Mouse (Mus musculus): ENCODE results near the gene Il6st. TPM values are rescaled to one million over a fixed set of nuclear protein-coding genes. Genes with fewer than 3 reads are reported as not detected.

The Il6st gene
- polyA plus RNA-seq, 1 experiment, result 17.3 TPM

DNA sequence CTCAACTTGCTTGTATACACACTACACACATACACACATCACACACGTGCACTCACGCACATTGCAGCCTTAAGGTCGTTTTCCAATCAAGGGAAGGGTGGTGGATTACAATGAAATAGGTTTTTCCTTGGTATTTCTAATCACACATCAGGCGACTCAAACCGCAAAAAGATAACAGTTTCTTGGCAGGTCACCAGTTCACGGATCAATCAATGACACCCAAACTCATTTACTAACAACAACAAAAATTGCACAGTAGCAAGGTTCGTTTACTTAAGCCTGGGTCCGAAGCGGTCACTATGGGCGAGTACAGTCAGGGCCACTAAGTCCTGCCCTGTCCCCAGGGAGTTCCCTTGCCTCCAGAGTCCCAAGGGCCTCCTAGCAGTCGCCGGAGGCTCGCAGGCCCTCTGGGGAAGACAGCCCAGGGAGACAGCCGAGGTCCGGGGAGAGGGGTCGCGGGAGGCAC lies 500 bp upstream of the Il6st start:
- Histone ChIP-seq H3K27me3 (ENCODE audit: control insufficient read depth, insufficient read depth, insufficient read length) (no peaks in the 10 kb centered on the region), H3K79me3 (ENCODE audit: low read depth) (peaks cover 40% of the 10 kb centered on the region)
- TF ChIP-seq MAX (IDR thresholded peaks at IDR 0.05) (no peak), MYOG (IDR thresholded peaks at IDR 0.05; ENCODE audit: control insufficient read depth, extremely low read depth, insufficient read length) (no peak), MYOD1 (IDR thresholded peaks at IDR 0.05; ENCODE audit: control insufficient read depth, insufficient read length, low read depth) (no peak), USF1 (IDR thresholded peaks at IDR 0.05; ENCODE audit: low read depth) (no peak)

DNA sequence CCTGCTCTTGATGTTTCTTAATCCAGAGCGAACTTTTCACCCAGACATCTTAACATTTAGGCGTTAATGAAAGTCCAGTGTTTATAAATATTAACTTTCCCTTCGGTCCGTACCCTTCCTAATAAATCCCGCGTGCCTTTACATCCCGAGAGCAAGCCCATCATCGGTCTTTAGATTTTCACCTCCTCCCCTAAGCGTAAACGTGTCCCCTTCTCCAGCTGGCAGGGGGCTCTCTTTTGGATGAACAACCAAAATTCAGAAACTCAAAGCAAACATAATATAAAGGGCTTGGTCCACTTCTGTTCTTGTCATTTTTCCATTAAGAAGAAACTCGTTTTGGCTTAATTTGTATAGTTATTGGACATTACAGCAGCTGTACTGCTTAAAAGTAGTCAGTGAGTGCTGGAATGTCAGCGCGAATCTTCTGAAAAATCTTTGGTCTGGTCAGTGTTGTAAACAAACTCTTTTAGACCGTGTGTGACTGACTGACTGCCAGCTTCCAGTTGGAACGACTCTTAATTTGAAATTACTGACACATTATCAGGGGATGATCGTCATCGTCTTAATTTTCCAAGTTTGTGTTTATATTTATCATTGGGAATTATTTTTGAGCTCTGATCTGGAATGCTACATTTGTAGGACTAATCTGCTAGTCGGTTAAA lies 887 bp downstream of the Il6st start:
- H3K27me3 ChIP-seq (ENCODE audit: control insufficient read depth, insufficient read depth, insufficient read length), result no peaks in the 10 kb centered on the region
- H3ac ChIP-seq (ENCODE audit: control insufficient read depth, insufficient read length, low read depth), result peak overlapping the region; percentile 95
- peaks cover 51% of the 10 kb centered on the region for H3K79me3 ChIP-seq (ENCODE audit: low read depth)
- TF ChIP-seq FOSL1 (IDR thresholded peaks at IDR 0.05; ENCODE audit: insufficient read depth, low read length, poor library complexity, severe bottlenecking), result no peak
- H3K79me2 ChIP-seq (ENCODE audit: control insufficient read depth, insufficient read depth), result peaks cover 56% of the 10 kb centered on the region
- peak overlapping the region; percentile 68 for H3K4me3 ChIP-seq (ENCODE audit: insufficient read depth, poor library complexity, severe bottlenecking)
- no peaks in the 10 kb centered on the region for H3K36me3 ChIP-seq (ENCODE audit: control insufficient read depth, insufficient read depth)

More for the DNA sequence above, 500 bp upstream of the Il6st start:
- Histone ChIP-seq H3ac (ENCODE audit: control insufficient read depth, insufficient read length, low read depth) (peak overlapping the region; percentile 47), H3K36me3 (ENCODE audit: control insufficient read depth, insufficient read depth) (no peaks in the 10 kb centered on the region), H3K4me3 (ENCODE audit: insufficient read depth, poor library complexity, severe bottlenecking) (peak overlapping the region; percentile 68), H3K79me2 (ENCODE audit: control insufficient read depth, insufficient read depth) (peaks cover 42% of the 10 kb centered on the region)

DNA sequence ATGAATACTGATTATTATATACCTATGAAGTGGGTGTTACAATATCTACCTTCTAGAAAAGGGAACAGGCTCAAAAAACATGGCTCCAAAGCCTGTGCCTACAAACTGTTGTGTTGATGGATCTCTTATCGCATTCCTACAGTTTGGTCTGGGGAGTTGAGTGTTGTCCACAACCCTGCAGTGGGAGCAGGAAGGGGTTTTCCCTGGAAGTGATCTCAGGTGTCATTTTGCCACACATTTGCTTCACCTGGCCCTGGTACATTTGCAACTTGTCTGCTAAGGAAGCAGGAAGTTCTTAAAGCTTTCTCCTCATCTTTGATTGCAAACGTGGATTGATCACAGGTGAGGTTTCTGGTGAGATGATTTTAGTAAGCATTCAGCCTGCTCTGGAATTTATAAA lies 1.7 kb downstream of the Il6st start:
- Histone ChIP-seq H3ac (ENCODE audit: control insufficient read depth, insufficient read length, low read depth) (no peak overlapping the region), H3K27me3 (ENCODE audit: control insufficient read depth, insufficient read depth, insufficient read length) (no peaks in the 10 kb centered on the region), H3K4me3 (ENCODE audit: insufficient read depth, poor library complexity, severe bottlenecking) (no peak overlapping the region), H3K36me3 (ENCODE audit: control insufficient read depth, insufficient read depth) (no peaks in the 10 kb centered on the region), H3K79me3 (ENCODE audit: low read depth) (peaks cover 59% of the 10 kb centered on the region), H3K79me2 (ENCODE audit: control insufficient read depth, insufficient read depth) (peaks cover 65% of the 10 kb centered on the region)
- TF ChIP-seq MAX (IDR thresholded peaks at IDR 0.05) (no peak), MYOG (IDR thresholded peaks at IDR 0.05; ENCODE audit: control insufficient read depth, extremely low read depth, insufficient read length) (no peak), USF1 (IDR thresholded peaks at IDR 0.05; ENCODE audit: low read depth) (no peak), FOSL1 (IDR thresholded peaks at IDR 0.05; ENCODE audit: insufficient read depth, low read length, poor library complexity, severe bottlenecking) (no peak), CEBPB (IDR thresholded peaks at IDR 0.05; ENCODE audit: low read depth) (no peak), CTCF (IDR thresholded peaks at IDR 0.05; ENCODE audit: control insufficient read depth, insufficient read depth, insufficient read length) (no peak), MYOD1 (IDR thresholded peaks at IDR 0.05; ENCODE audit: control insufficient read depth, insufficient read length, low read depth) (no peak)

DNA sequence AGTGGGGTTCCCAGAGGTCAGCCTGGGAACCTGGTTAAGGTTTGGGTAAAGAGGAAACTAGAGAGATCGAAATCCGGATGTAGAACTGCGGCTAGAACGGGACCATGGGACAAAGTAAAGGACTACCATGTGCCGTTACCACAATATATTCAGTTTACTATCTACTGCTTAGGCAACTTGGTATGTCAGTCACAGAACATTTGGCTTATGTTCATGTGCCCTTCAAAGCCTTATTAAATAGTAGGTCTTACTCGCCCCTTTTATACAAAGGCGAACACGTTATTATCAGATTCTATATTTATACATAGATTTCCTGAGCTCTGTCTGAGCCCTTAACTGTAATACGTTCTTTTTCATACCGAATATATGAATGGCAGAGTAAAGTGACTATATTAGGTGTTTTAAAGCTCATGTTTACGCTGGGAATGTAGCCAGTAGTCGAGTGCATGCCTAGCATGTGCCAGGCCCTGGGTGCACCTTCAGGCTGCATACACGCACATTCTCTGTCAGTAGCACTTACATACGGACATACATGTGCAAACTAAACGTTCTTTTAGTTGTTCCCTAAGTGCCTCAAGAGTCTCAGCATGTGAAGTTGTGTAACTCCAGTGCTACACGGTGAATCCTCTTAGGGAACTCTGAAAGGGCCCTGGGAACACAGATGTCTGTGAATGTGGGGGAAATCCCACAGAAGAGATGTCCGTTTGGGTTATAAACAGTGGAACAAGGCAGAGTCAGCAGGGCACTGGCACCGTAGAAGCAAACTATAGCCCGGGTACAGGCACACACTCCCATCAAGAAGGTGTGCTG lies 2.5 kb downstream of the Il6st start:
- TF ChIP-seq MYOG (IDR thresholded peaks at IDR 0.05; ENCODE audit: control insufficient read depth, extremely low read depth, insufficient read length) (no peak), CTCF (IDR thresholded peaks at IDR 0.05; ENCODE audit: control insufficient read depth, insufficient read depth, insufficient read length) (no peak), USF1 (IDR thresholded peaks at IDR 0.05; ENCODE audit: low read depth) (no peak), MAX (IDR thresholded peaks at IDR 0.05) (no peak), MYOD1 (IDR thresholded peaks at IDR 0.05; ENCODE audit: control insufficient read depth, insufficient read length, low read depth) (no peak), FOSL1 (IDR thresholded peaks at IDR 0.05; ENCODE audit: insufficient read depth, low read length, poor library complexity, severe bottlenecking) (no peak), CEBPB (IDR thresholded peaks at IDR 0.05; ENCODE audit: low read depth) (no peak)
- peaks cover 72% of the 10 kb centered on the region for H3K79me2 ChIP-seq (ENCODE audit: control insufficient read depth, insufficient read depth)
- no peaks in the 10 kb centered on the region for H3K27me3 ChIP-seq (ENCODE audit: control insufficient read depth, insufficient read depth, insufficient read length)
- no peak overlapping the region for H3K4me3 ChIP-seq (ENCODE audit: insufficient read depth, poor library complexity, severe bottlenecking)
- no peak overlapping the region for H3ac ChIP-seq (ENCODE audit: control insufficient read depth, insufficient read length, low read depth)
- H3K36me3 ChIP-seq (ENCODE audit: control insufficient read depth, insufficient read depth), result no peaks in the 10 kb centered on the region
- H3K79me3 ChIP-seq (ENCODE audit: low read depth), result peaks cover 66% of the 10 kb centered on the region

DNA sequence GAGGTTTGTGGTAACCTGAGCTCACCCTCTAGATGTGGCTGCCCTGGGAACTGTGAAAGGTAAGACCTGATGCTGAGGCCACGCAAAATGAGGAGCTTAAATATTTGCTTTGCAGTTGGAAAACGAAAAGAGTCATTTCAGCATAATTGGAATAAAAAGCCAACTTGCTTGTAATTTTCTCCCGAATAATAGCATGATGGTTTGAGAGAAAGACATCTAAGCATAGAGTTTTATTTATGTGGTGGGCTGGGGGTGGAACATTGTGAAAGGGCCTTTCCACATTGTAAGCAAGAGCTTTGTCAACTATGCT lies 3.0 kb downstream of the Il6st start:
- TF ChIP-seq MYOG (IDR thresholded peaks at IDR 0.05; ENCODE audit: control insufficient read depth, extremely low read depth, insufficient read length) (no peak), MYOD1 (IDR thresholded peaks at IDR 0.05; ENCODE audit: control insufficient read depth, insufficient read length, low read depth) (no peak)
- H3K36me3 ChIP-seq (ENCODE audit: control insufficient read depth, insufficient read depth), result no peaks in the 10 kb centered on the region
- H3K79me3 ChIP-seq (ENCODE audit: low read depth), result peaks cover 67% of the 10 kb centered on the region
- peaks cover 78% of the 10 kb centered on the region for H3K79me2 ChIP-seq (ENCODE audit: control insufficient read depth, insufficient read depth)
- H3ac ChIP-seq (ENCODE audit: control insufficient read depth, insufficient read length, low read depth), result no peak overlapping the region
- H3K4me3 ChIP-seq (ENCODE audit: insufficient read depth, poor library complexity, severe bottlenecking), result no peak overlapping the region
- H3K27me3 ChIP-seq (ENCODE audit: control insufficient read depth, insufficient read depth, insufficient read length), result no peaks in the 10 kb centered on the region

DNA sequence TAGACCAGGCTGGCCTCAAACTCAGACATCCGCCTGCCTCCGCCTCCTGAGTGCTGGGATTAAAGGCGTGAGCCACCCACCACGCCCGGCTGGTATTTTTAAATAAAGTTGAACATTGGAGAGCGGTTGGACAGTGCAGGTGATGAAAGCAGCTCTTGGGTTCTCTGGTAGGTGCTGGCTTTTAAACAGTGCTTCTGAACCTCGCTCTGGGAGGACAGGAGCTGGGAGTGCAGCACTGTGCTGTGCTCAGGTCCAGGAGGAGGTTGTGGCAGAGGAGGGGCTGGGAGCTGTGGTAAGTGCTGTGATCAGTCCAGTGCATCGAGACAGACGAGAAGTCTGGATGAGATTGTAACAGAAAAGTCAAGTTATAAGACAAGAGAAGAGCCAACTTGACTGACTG lies 3.5 kb downstream of the Il6st start:
- H3K4me3 ChIP-seq (ENCODE audit: insufficient read depth, poor library complexity, severe bottlenecking), result no peak overlapping the region
- no peaks in the 10 kb centered on the region for H3K36me3 ChIP-seq (ENCODE audit: control insufficient read depth, insufficient read depth)
- H3K79me2 ChIP-seq (ENCODE audit: control insufficient read depth, insufficient read depth), result peaks cover 83% of the 10 kb centered on the region
- TF ChIP-seq MYOG (IDR thresholded peaks at IDR 0.05; ENCODE audit: control insufficient read depth, extremely low read depth, insufficient read length) (no peak), MYOD1 (IDR thresholded peaks at IDR 0.05; ENCODE audit: control insufficient read depth, insufficient read length, low read depth) (no peak), CEBPB (IDR thresholded peaks at IDR 0.05; ENCODE audit: low read depth) (no peak), FOSL1 (IDR thresholded peaks at IDR 0.05; ENCODE audit: insufficient read depth, low read length, poor library complexity, severe bottlenecking) (no peak), USF1 (IDR thresholded peaks at IDR 0.05; ENCODE audit: low read depth) (no peak), MAX (IDR thresholded peaks at IDR 0.05) (no peak), CTCF (IDR thresholded peaks at IDR 0.05; ENCODE audit: control insufficient read depth, insufficient read depth, insufficient read length) (no peak)
- peaks cover 72% of the 10 kb centered on the region for H3K79me3 ChIP-seq (ENCODE audit: low read depth)
- H3ac ChIP-seq (ENCODE audit: control insufficient read depth, insufficient read length, low read depth), result no peak overlapping the region
- H3K27me3 ChIP-seq (ENCODE audit: control insufficient read depth, insufficient read depth, insufficient read length), result no peaks in the 10 kb centered on the region
